Mouse (Mus musculus) CH12F3 (cell line): ENCODE data around the gene Atic.

Experiments used
- in situ Hi-C: fragments of 300-500 bp; cut with MboI; formaldehyde crosslinking; loops from 2 replicates; pipeline ENCODE4 v1.14.3; 2020; ENCODE audit warnings: low sequenced_read_pairs

Gene Atic

DNA sequence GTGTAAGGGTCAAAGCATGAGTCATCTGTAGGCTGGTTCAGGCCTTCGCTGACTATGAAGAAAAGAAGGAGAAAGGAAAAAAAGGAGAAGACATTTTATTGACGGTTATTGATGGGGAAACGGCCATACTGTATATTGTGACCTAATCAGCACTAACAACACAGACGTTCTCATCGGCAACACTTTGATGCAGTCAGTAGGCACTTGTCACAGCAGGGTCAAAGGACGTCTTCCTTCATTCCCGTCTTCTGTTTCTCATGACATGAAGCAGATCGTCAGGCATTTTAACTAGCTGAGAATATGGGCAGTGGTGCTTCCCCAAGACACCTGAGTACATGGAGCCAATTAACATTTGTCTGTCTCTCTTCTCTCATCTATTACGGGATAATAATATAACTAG lies 36.2 kb downstream of the Atic start:
- in situ Hi-C loops, result no loop called here

DNA sequence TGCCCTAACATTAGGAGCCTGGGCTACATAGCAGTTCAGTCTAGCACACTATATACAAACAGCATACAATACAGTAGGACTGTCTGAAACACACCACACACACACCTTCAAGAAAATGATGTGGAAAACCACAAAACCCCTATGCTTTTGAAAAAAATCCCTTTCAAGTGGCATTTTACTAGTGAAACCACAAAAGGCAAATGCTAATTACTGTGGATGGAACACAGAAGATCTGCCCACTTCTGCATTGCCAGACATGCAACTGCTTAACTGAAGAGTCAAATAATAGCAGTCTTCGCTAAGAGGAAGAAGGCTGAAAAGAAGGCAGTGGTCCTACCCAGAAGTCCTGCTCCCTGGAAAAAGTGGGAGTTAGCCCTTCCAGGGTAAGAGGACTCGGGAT lies 37.3 kb downstream of the Atic start:
- in situ Hi-C loops, result no loop called here

DNA sequence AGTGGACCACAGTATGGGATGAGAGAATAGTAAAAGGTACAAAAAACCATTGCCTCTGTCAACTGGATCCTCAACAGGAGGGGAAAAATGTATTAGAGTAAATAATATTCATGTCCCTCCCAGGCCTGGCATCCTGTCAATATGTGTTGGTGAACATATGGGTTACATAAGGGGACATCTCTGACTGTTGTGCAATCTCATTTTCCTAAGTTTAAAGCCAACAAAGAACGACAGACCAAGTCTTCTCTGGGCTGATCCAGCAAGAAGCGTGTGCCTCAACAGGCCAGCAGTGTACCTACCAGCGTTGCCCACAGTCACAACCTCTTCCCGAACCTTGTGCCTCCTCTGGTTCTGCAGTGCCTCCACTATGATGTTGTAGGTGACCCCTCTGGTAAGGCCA lies 38.4 kb downstream of the Atic start:
- in situ Hi-C loops, result no loop called here

DNA sequence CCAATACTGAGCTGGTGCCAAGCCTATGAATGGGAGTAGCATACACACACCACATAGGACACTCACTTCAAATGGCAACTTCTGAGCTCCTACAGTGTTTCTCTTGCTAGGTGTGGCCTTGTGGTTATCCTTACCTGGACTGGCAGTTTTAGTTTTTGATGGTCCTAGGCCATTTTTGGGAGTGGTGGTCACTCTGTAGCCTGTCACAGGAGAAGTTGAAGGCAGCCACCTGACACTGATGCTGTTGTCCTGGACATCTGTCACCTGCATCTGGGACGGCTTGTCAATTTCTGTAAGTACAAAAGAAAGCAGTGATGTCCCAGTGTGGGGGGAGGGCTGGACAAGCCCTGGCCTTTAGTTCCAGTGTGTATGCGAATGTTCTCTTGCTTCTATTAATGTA lies 48.8 kb downstream of the Atic start:
- in situ Hi-C loops, result no loop called here

DNA sequence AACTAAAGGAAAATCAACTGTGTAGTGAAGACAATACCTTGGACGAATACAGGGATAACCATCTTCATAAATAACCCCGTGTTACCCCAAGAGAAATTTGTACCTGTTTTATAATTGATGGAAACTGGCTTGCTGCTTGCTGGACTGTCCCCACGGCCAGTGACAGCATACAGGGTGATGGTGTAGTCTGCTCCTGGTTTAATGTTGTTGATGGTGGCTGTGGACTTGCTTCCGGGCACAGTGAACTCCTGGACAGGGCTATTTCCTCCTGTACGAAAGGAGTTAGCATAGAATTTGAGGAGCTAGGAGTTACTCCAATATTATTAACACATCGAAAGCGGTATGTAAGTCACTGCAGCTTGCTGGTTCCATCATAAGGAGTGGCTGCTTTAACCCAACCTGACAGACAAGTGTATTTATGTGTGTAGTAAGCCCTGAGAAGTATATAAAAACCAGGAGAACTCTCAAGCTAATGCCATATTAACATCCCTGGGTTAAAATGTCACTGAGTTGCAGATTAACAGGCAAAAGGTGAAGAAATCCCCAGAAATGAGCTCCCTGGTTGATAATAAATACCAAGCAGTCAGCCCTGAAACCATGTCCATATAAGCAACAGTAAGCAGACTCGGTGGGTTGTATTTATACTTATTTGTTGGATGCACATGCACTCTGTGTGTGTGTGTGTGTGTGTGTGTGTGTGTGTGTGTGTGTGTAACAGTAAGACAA lies 49.8 kb downstream of the Atic start:
- in situ Hi-C loops, result no loop called here

DNA sequence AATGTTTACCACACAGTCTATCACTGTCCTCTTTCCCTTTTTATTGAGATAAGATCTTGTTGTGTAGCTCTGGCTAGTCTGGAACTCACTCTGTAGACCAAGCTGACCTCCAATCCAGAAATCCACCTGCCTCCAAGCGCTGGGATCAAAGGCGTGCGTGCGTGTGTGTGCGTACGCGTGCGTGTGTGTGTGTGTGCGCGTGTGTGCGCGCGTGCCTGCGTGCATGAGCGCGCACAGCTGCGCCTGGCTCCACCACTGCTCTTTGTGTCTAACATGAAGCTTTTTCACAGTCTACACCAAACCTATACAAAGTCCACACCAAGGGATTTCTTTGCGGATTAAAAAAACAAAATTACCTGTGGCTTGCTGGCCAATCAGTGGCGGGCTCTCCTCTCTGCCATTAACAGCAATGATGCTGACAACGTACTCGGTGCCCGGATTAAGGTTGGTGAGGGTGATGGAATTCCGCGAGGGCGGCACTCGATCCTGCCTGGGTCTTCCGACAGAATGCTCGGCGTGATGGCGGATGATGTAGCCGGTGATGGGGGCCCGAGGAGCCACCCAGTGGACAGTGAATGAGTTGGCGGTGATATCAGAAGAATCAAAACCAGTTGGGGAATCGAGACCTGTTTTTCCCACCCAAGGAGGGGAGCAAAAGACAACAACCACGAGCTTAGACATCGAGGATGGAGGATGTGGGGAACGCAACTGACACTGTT lies 52.3 kb downstream of the Atic start:
- in situ Hi-C loops, result no loop called here

DNA sequence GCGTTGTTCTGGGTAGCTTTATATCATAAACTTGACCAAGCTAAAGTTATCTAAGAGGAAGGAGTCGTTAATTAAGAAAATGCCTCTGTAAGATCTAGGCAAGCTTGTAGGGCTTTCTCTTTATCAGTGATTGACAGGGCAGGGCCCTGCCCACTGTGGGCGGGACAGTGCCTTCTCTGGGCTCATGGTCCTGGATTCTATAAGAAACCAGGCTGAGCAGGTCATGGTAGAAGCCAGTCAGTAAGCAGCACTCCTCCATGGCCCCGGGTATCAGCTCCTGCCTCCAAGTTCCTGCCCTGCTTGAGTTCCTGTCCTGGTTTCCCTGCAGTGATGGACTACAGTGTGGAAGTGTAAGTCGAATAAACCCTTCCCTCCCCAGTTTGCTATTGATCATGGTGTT lies 53.0 kb downstream of the Atic start:
- in situ Hi-C loops, result no loop called here

DNA sequence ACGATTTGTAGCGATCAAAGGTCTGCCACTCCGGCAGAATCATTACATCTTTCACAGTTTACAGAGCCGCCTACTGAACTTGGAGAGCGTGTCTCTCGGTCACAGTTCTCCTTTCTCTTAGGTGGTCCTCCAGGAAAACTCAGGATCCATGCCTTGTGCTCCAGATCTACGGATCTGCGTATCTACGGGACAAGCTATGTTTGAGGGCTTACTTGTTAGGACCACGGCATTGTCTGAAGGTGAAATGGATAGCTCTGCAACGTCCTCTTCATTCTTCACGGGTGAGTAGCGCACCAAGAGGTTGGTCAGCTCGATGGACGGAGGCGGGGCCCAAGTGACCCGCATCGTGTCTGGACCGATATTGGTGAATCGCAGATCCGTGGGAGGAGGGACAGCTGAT lies 55.3 kb downstream of the Atic start:
- in situ Hi-C loops, result no loop called here

DNA sequence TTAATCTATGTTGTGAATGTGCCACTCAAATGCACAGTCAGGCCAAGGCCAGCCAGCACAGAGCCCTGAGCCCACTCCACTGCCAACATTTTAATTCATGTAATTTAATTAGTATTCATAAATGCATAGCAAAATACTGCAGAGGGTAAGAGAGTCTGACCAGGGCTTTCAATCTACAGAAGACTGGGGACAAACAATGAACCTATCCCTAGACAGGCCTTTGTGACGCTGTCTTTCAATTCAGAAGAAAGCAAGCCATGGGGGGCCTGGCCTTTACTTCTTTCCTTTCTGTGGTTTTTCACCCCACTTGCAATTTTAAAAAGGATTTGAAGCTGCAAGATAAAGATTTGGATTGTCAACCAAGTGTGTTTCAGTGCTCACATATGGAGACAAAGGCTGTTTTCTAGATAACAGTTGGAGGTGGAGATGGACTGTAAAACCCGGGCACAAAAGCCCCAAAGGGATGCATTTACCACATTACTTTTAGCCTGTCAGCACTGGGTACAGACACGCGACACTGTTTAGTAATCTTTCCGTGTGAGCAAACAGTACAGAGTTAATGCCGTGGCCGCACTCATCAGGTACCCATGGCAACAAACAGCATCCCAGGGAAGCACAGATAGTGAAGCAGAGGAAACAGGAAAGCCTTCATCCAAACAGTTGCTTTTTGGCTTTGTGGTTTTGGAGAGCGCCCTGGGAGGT lies 57.7 kb downstream of the Atic start:
- in situ Hi-C loops, result no loop called here

DNA sequence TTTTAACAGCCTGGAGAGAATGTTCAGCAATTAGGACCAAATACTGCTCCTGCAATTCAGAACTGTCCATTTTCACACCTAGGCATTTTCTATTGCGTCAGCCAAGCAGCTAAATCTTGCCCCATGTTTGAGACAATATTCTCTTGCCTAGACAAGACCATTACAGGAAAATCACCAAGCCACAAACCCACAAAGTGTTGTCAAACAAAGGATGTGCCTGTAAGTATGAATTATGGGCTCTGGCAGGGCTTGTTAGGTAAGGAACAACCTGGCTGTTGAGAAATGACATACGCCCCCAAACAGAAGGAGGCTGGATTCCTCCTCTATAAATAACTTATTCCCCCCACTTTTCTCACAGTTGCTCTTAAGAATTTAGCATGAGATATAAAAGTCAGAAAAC lies 64.6 kb downstream of the Atic start:
- in situ Hi-C loops, result no loop called here

DNA sequence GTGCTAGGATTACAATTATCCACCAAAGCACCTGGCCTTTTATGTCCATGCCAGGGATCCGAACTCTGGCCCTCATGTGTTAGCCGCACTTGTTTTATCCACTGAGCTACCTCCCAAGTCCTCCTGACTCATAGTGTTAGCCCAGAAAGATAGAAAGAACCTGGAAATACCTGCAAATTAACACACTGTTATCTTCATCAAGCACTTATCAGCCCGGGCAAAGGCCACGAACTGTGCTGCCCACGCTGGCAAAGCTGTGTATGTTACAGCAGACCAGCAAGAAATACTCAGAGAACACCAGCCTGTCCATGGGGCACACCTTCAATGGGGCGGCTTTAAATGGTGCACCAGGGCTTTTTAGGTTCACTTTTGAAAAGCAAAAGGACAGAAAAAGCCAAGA lies 66.7 kb downstream of the Atic start:
- in situ Hi-C loops, result no loop called here
